Mouse (Mus musculus) embryonic facial prominence, embryonic 13.5 days (tissue): Measurements from ENCODE around the gene Gm10053. TPM values are rescaled to one million over a fixed set of nuclear protein-coding genes. Genes with fewer than 3 reads are reported as not detected.

Experiments
- ATAC-seq: fragments of 200-750 bp; cut with Nextera tagmentation; 2 replicates; pipeline ENCODE4 v1.8.0; 2017; ENCODE audit warnings: low read depth; ENCODE audit not compliant: insufficient number of reproducible peaks, insufficient read depth, low FRiP score, low TSS enrichment
- H3K27ac ChIP-seq: fragments of 300-500 bp; sonication (generic); 2 replicates; pipeline ENCODE4 v1.5.1; 2015; ENCODE audit warnings: moderate library complexity, mild to moderate bottlenecking, inconsistent platforms
- H3K27me3 ChIP-seq: fragments of 300-500 bp; sonication (generic); 2 replicates; pipeline ENCODE4 v1.6.1; 2015; ENCODE audit warnings: mild to moderate bottlenecking, inconsistent platforms
- H3K36me3 ChIP-seq: fragments of 300-500 bp; sonication (generic); 2 replicates; pipeline ENCODE4 v1.6.1; 2015; ENCODE audit warnings: mild to moderate bottlenecking, inconsistent platforms
- H3K4me1 ChIP-seq: fragments of 300-500 bp; sonication (generic); 2 replicates; pipeline ENCODE4 v1.6.1; 2015; ENCODE audit warnings: inconsistent platforms
- H3K4me2 ChIP-seq: fragments of 300-500 bp; sonication (generic); 2 replicates; pipeline ENCODE4 v1.6.1; 2015; ENCODE audit warnings: moderate library complexity, mild to moderate bottlenecking, inconsistent platforms
- H3K4me3 ChIP-seq: fragments of 300-500 bp; sonication (generic); 2 replicates; pipeline ENCODE4 v1.5.1; 2015; ENCODE audit warnings: mild to moderate bottlenecking, inconsistent platforms
- H3K9ac ChIP-seq: fragments of 300-500 bp; sonication (generic); 2 replicates; pipeline ENCODE4 v1.6.1; 2015; ENCODE audit warnings: mild to moderate bottlenecking, inconsistent platforms
- H3K9me3 ChIP-seq: fragments of 300-500 bp; sonication (generic); 2 replicates; pipeline ENCODE4 v1.6.1; 2016; ENCODE audit warnings: inconsistent platforms
- WGBS: fragments of 180-500 bp; shearing (Covaris S2); methylation state at CpG from one replicate; pipeline ENCODE4 v1.1.7; 2015; ENCODE audit warnings: mixed read lengths; 5-methylcytosine and 5-hydroxymethylcytosine counted together
- polyA plus RNA-seq: library from polyadenylated mRNA; unstranded; fragments of >200 nt; fragmentation: Nextera tagmentation; extraction: Ambion mirVana; gene quantifications from 2 replicates; pipeline ENCODE4 v1.2.1, GENCODE M21; 2015

Gene Gm10053
- polyA plus RNA-seq, 1 experiment from 2014 or later: 206 TPM

- peaks cover 12% of the 10 kb centered on the region for H3K27me3 ChIP-seq
- H3K36me3 ChIP-seq: no peaks in the 10 kb centered on the region
- H3K9ac ChIP-seq: no peak overlapping the region
- no peak overlapping the region for H3K4me2 ChIP-seq
- H3K4me3 ChIP-seq: no peak overlapping the region
- WGBS: 52% methylated on average over 2 of the region's 2 CpGs
- no peak for ATAC-seq
- no peaks in the 10 kb centered on the region for H3K9me3 ChIP-seq
- peaks cover 16% of the 10 kb centered on the region for H3K4me1 ChIP-seq
- no peak overlapping the region for H3K27ac ChIP-seq
Observed at GRCm38 (mm10) chr19:24873873-24874272, 1.6 kb upstream of the Gm10053 start.

DNA sequence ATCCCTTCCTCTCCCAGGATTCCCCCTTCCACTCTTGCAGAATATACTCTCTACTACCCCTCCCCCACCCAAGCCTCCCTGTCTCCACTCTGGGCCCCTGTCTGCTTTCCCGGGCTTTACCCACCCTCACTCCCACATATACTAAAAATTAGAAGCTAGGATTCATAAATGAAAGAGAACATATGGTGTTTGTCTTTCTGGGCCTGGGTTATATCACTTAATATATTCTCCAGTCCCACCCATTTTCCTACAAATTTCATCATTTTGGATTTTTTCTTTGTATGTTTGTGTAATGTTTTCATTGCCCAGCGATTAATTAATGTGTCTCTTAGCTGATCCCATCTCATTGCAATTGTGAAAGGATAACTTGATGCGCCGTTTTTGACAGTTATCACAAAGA, 5.8 kb downstream of the Gm10053 start:
- H3K4me1 ChIP-seq: 0 out of 2 replicates have a peak, but pooled peaks cover 2% of the 10 kb centered on the region
- H3K4me3 ChIP-seq: no peak overlapping the region
- WGBS: 61% methylated on average over 4 of the region's 4 CpGs
- no peak for ATAC-seq
- H3K27ac ChIP-seq: no peak overlapping the region
- H3K9ac ChIP-seq: no peak overlapping the region
- no peak overlapping the region for H3K4me2 ChIP-seq
- no peaks in the 10 kb centered on the region for H3K9me3 ChIP-seq
- peaks cover 20% of the 10 kb centered on the region for H3K27me3 ChIP-seq
- no peaks in the 10 kb centered on the region for H3K36me3 ChIP-seq

DNA sequence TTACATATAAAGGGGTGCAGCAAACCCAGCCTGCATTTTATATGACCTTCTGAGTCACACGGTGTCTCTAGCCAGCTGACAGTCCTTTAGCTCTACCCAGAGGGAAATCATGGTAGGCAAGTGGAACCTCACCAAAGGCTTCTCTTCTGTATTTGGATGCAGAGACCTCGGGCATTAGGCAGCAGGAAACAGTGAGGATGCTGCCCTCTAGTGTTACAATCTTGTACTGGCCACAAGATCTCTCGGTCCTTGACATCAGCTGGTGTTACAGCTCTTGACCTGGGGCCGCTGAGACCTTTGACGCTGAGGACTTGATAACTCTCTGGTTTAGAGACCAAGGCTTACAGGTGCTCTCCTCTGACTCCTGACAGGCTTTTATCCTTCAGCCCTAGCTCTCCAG, 10.0 kb downstream of the Gm10053 start:
- Histone ChIP-seq H3K9me3 (no peaks in the 10 kb centered on the region), H3K4me3 (no peak overlapping the region), H3K4me1 (0 out of 2 replicates have a peak, but pooled peaks cover 2% of the 10 kb centered on the region), H3K36me3 (no peaks in the 10 kb centered on the region), H3K9ac (no peak overlapping the region), H3K4me2 (no peak overlapping the region), H3K27me3 (peaks cover 36% of the 10 kb centered on the region), H3K27ac (no peak overlapping the region)
- WGBS: 8% methylated on average over 5 of the region's 5 CpGs
- ATAC-seq: no peak

DNA sequence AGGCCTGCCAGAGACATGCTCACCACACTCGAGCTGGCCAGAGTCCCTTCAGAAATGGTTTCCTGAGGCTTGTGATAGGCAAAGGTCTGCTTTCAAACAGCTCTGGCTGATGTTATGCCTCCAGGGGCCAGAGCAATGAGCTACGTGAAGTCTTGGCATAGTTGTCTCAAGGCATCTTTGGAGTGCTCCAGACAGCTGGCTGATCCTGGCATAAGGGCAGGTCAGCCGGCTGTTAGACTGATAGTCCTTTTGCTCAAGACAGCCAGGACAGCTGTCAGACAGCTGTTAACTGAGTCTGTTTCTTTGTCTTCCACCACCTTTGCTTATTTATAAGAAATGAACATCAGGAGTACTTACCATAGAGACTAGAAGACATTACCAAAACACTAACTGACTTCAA, 11.4 kb downstream of the Gm10053 start:
- Histone ChIP-seq H3K4me3 (no peak overlapping the region), H3K4me1 (0 out of 2 replicates have a peak, but pooled peaks cover 2% of the 10 kb centered on the region), H3K4me2 (no peak overlapping the region), H3K27ac (no peak overlapping the region), H3K27me3 (peaks cover 36% of the 10 kb centered on the region), H3K9ac (no peak overlapping the region), H3K9me3 (no peaks in the 10 kb centered on the region), H3K36me3 (no peaks in the 10 kb centered on the region)
- WGBS: 58% methylated on average over 3 of the region's 3 CpGs
- ATAC-seq: no peak

GRCm38 (mm10) chr19:24896536-24896935, 21.1 kb downstream of the Gm10053 start:
- H3K4me1 ChIP-seq: peaks cover 24% of the 10 kb centered on the region
- H3K27me3 ChIP-seq: peaks cover 76% of the 10 kb centered on the region
- WGBS: 18% methylated on average over 4 of the region's 4 CpGs
- no peaks in the 10 kb centered on the region for H3K9me3 ChIP-seq
- H3K9ac ChIP-seq: no peak overlapping the region
- H3K36me3 ChIP-seq: no peaks in the 10 kb centered on the region
- H3K27ac ChIP-seq: no peak overlapping the region
- H3K4me3 ChIP-seq: no peak overlapping the region
- H3K4me2 ChIP-seq: no peak overlapping the region
- ATAC-seq: no peak

GRCm38 (mm10) chr19:24897006-24897895, 21.8 kb downstream of the Gm10053 start:
- peaks cover 24% of the 10 kb centered on the region for H3K4me1 ChIP-seq
- peak overlapping the region; percentile 28 for H3K4me3 ChIP-seq
- peaks cover 83% of the 10 kb centered on the region for H3K27me3 ChIP-seq
- under 1% methylated on average over 55 of the region's 57 CpGs for WGBS
- H3K9me3 ChIP-seq: no peaks in the 10 kb centered on the region
- no peak for ATAC-seq
- H3K27ac ChIP-seq: no peak overlapping the region
- H3K4me2 ChIP-seq: peak overlapping the region; percentile 48
- 0 out of 2 replicates have a peak overlapping the region, but pooled peaks have one; percentile 41 for H3K9ac ChIP-seq
- H3K36me3 ChIP-seq: no peaks in the 10 kb centered on the region

- Histone ChIP-seq H3K27me3 (peaks cover 84% of the 10 kb centered on the region), H3K36me3 (no peaks in the 10 kb centered on the region), H3K4me3 (peak overlapping the region; percentile 28), H3K4me1 (peaks cover 24% of the 10 kb centered on the region), H3K27ac (no peak overlapping the region), H3K9me3 (no peaks in the 10 kb centered on the region), H3K9ac (no peak overlapping the region), H3K4me2 (peak overlapping the region; percentile 48)
- no peak for ATAC-seq
- 1% methylated on average over 20 of the region's 20 CpGs for WGBS
Observed at GRCm38 (mm10) chr19:24897896-24898736, 22.6 kb downstream of the Gm10053 start.

- H3K27ac ChIP-seq: no peak overlapping the region
- WGBS: 3% methylated on average over 34 of the region's 34 CpGs
- H3K4me1 ChIP-seq: peaks cover 24% of the 10 kb centered on the region
- peaks cover 85% of the 10 kb centered on the region for H3K27me3 ChIP-seq
- no peak overlapping the region for H3K9ac ChIP-seq
- no peak for ATAC-seq
- peak overlapping the region; percentile 75 for H3K4me2 ChIP-seq
- H3K4me3 ChIP-seq: peak overlapping the region; percentile 40
- H3K9me3 ChIP-seq: no peaks in the 10 kb centered on the region
- no peaks in the 10 kb centered on the region for H3K36me3 ChIP-seq
Observed at GRCm38 (mm10) chr19:24898737-24899577, 23.5 kb downstream of the Gm10053 start.

GRCm38 (mm10) chr19:24899578-24900544, 24.4 kb downstream of the Gm10053 start:
- Histone ChIP-seq H3K27ac (no peak overlapping the region), H3K4me1 (peaks cover 24% of the 10 kb centered on the region), H3K4me2 (peak overlapping the region; percentile 75), H3K9me3 (no peaks in the 10 kb centered on the region), H3K36me3 (no peaks in the 10 kb centered on the region), H3K27me3 (peaks cover 94% of the 10 kb centered on the region), H3K9ac (no peak overlapping the region), H3K4me3 (peak overlapping the region; percentile 40)
- under 1% methylated on average over 84 of the region's 84 CpGs for WGBS
- ATAC-seq: peak; percentile 48; the same call in 1 of the 2 replicates

GRCm38 (mm10) chr19:24900581-24901220, 25.2 kb downstream of the Gm10053 start, which contains the start of gene Foxd4:
Gene Foxd4 (minus strand): TSS chr19:24901197.
- under 1% methylated on average over 27 of the region's 27 CpGs for WGBS
- H3K36me3 ChIP-seq: no peaks in the 10 kb centered on the region
- no peak within 1 kb of the TSS for H3K27ac ChIP-seq
- H3K4me1 ChIP-seq: peaks cover 24% of the 10 kb centered on the region
- ATAC-seq: no peak
- H3K4me3 ChIP-seq: peak within 1 kb of the TSS; percentile 40
- H3K4me2 ChIP-seq: peak within 1 kb of the TSS; percentile 75
- no peak within 1 kb of the TSS for H3K9ac ChIP-seq
- H3K9me3 ChIP-seq: no peaks in the 10 kb centered on the region
- peaks cover 89% of the 10 kb centered on the region for H3K27me3 ChIP-seq
